Mouse (Mus musculus) liver, postnatal 0 days (tissue): Measurements from ENCODE around the gene 1500009L16Rik. TPM values are rescaled to one million over a fixed set of nuclear protein-coding genes. Genes with fewer than 3 reads are reported as not detected.

Experiments
- ATAC-seq: fragments of 200-750 bp; cut with Nextera tagmentation; 2 replicates; pipeline ENCODE4 v1.8.0; 2017; ENCODE audit warnings: mild to moderate bottlenecking, moderate library complexity
- DNase-seq: peaks from one replicate; pipeline ENCODE4 v3.0.0-alpha.2; 2016
- H3K27ac ChIP-seq: fragments of 300-500 bp; sonication (generic); 2 replicates; pipeline ENCODE4 v1.5.1; 2014; ENCODE audit warnings: antibody characterized with exemption, moderate library complexity, mild to moderate bottlenecking, low read depth
- H3K27me3 ChIP-seq: fragments of 300-500 bp; sonication (generic); 2 replicates; pipeline ENCODE4 v1.6.1; 2014; ENCODE audit warnings: low read length, control low read depth, mixed read lengths; ENCODE audit not compliant: insufficient read depth
- H3K36me3 ChIP-seq: fragments of 300-500 bp; sonication (generic); replicated peaks from 2 replicates; pipeline ENCODE4 v1.6.1; 2014; ENCODE audit warnings: mild to moderate bottlenecking, control low read depth, low read length, moderate library complexity, mixed read lengths; ENCODE audit not compliant: insufficient read depth
- H3K4me1 ChIP-seq: fragments of 300-500 bp; sonication (generic); 2 replicates; pipeline ENCODE4 v1.6.1; 2014; ENCODE audit warnings: antibody characterized with exemption, mild to moderate bottlenecking, control low read depth; ENCODE audit not compliant: insufficient read depth
- H3K4me2 ChIP-seq: fragments of 300-500 bp; sonication (generic); 2 replicates; pipeline ENCODE4 v1.6.1; 2014; ENCODE audit warnings: low read depth, mild to moderate bottlenecking, low read length, moderate library complexity, mixed read lengths
- H3K4me3 ChIP-seq: fragments of 300-500 bp; sonication (generic); 2 replicates; pipeline ENCODE4 v1.5.1; 2014; ENCODE audit warnings: low read depth, low read length
- H3K9ac ChIP-seq: fragments of 300-500 bp; sonication (generic); replicated peaks from 2 replicates; pipeline ENCODE4 v1.6.1; 2014; ENCODE audit warnings: mild to moderate bottlenecking, moderate library complexity
- H3K9me3 ChIP-seq: fragments of 300-500 bp; sonication (generic); 2 replicates; pipeline ENCODE4 v1.6.1; 2016; ENCODE audit warnings: mild to moderate bottlenecking, control low read depth, low read length, mixed read lengths
- CTCF ChIP-seq: sonication (generic); IDR thresholded peaks from 2 replicates; pipeline ENCODE4 v1.5.1; 2016; ENCODE audit warnings: antibody characterized with exemption, low read depth
- EP300 ChIP-seq: IDR thresholded peaks from 2 replicates; pipeline ENCODE4 v1.6.1; 2016; ENCODE audit warnings: antibody characterized with exemption, low read depth, mild to moderate bottlenecking
- WGBS: fragments of 180-500 bp; shearing (Covaris S2); extraction: QIAGEN DNeasy Blood & Tissue Kit; methylation state at CpG from one replicate; pipeline ENCODE4 v1.1.7; 2014; ENCODE audit not compliant: insufficient replicate concordance; 5-methylcytosine and 5-hydroxymethylcytosine counted together
- polyA plus RNA-seq: library from polyadenylated mRNA; unstranded; fragments of >200 nt; fragmentation: Nextera tagmentation; extraction: Ambion mirVana; gene quantifications from 2 replicates; pipeline ENCODE4 v1.2.1, GENCODE M21; 2015

Gene 1500009L16Rik
- polyA plus RNA-seq, 1 experiment from 2014 or later: 0.48 TPM

DNA sequence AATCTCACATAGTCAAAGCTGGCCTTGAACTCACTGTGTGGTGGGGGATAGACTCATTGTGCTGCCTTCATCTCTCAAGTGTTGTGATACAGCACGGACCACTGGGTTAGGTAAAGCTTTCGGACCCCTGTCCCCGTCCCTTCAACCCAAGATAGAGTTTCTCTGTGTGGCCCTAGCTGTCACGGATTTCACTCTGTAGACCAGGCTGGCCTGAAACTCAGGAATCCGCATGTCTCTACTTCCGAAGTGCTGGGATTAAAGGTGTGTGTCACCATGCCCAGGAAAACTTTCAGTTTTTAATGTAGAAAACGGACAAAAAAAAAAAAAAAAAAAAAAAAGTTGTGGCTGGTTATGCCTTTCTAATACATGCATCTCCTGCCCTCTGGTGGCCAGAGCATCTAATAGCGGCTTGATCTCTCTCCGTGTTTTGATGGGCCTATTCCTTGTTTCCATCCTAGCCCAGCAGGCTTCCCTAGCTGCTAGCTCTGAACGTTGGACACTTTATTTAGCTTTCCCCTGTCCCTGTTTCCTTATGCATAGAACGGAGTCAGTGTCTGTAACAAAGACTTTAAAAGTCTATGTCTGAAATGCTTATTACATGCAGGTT is 53.7 kb downstream of the 1500009L16Rik start:
- H3K9ac ChIP-seq: no peak overlapping the region
- peak; percentile 54 for DNase-seq
- no peaks in the 10 kb centered on the region for H3K9me3 ChIP-seq
- 38% methylated on average over 11 of the region's 11 CpGs for WGBS
- TF ChIP-seq CTCF (peak; percentile 70), EP300 (no peak)
- H3K36me3 ChIP-seq: no peaks in the 10 kb centered on the region
- H3K4me1 ChIP-seq: no peaks in the 10 kb centered on the region
- H3K27ac ChIP-seq: no peak overlapping the region
- no peaks in the 10 kb centered on the region for H3K27me3 ChIP-seq
- no peak for ATAC-seq
- H3K4me2 ChIP-seq: no peak overlapping the region
- H3K4me3 ChIP-seq: no peak overlapping the region

DNA sequence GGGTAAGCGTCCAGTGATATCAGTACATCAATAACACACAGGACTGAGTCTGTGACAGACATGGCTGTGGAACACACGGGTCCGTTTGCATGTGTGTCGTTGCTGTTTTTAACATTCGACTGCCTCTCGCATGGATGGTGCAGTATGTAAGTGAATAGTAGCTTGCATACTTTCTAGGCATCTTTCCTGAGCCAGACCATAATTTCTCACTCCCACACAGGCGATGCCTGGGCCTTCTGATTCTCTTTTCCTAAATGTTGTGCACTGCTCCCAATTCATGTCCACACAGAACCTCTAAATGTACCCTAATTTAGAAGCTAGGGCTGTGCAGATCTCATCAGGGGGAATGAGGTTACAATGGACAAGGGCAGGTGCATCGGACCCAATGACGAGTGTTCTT is 54.6 kb downstream of the 1500009L16Rik start:
- no peak overlapping the region for H3K9ac ChIP-seq
- no peaks in the 10 kb centered on the region for H3K27me3 ChIP-seq
- 73% methylated on average over 9 of the region's 9 CpGs for WGBS
- no peak overlapping the region for H3K27ac ChIP-seq
- no peak overlapping the region for H3K4me2 ChIP-seq
- H3K4me3 ChIP-seq: no peak overlapping the region
- TF ChIP-seq CTCF (no peak), EP300 (no peak)
- H3K36me3 ChIP-seq: no peaks in the 10 kb centered on the region
- DNase-seq (no peak), ATAC-seq (no peak)
- no peaks in the 10 kb centered on the region for H3K9me3 ChIP-seq
- no peaks in the 10 kb centered on the region for H3K4me1 ChIP-seq

DNA sequence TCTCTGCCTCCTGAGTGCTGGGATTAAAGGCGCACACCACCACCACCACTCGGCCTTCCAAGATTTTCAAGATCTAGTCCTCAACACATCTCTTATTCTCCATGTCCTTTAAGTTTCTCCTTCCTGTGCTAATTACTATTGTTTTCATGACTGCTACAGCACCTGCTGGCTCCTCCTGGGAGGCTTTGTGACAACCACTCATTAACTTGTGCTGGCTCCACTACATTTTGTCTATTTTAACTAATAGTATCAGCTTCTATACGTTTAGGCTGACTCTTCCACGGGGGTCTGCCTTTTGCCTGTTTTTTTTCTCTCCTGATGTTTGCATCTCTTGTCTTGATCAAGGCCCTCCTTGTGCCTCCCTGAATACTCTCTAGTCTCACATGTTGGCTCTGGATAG is 59.2 kb downstream of the 1500009L16Rik start:
- Histone ChIP-seq H3K27ac (no peak overlapping the region), H3K9ac (no peak overlapping the region), H3K4me3 (no peak overlapping the region), H3K36me3 (no peaks in the 10 kb centered on the region), H3K4me1 (no peaks in the 10 kb centered on the region), H3K9me3 (no peaks in the 10 kb centered on the region), H3K27me3 (no peaks in the 10 kb centered on the region), H3K4me2 (no peak overlapping the region)
- TF ChIP-seq CTCF: no peak
- TF ChIP-seq EP300: no peak
- ATAC-seq (no peak), DNase-seq (no peak)
- WGBS: 75% methylated on average over 4 of the region's 4 CpGs

DNA sequence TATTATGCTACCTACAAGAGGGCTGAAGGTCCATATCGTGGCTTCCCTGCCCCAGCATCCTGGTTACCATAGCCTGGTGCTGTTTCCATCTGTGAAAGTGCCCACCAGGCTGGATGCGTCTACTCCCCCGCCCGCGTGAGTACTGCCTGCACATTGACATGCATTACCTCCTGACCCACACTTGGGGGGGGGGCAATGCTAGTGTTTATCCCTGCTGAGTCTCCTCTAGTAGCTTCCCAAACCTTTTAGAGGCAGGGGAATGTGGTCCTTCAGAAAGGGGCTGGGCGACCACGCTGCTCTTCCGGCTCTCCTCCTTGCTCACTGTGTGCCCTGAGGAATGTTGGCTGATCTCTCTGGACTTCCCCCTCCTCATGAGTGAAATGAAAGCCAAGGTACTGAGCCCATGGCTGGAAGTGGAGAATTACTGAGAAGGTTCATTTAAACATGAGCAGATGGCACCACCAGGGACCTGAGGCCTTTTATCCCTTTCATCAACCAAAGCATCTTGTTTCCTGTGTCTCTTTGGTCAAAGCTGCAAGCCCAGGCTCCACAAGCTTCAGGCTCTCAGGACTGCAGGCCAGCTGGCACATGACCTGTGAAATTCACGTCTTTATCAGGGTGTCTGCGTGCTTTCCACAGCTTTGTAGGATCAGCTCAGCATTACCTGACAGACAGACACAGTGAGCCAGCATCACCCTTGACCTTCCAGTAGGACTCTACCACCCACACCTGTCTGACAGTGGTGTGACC is 59.9 kb downstream of the 1500009L16Rik start:
- Histone ChIP-seq H3K4me1 (no peaks in the 10 kb centered on the region), H3K9ac (no peak overlapping the region), H3K27ac (no peak overlapping the region), H3K4me2 (no peak overlapping the region), H3K4me3 (no peak overlapping the region), H3K36me3 (no peaks in the 10 kb centered on the region), H3K9me3 (no peaks in the 10 kb centered on the region), H3K27me3 (no peaks in the 10 kb centered on the region)
- 78% methylated on average over 10 of the region's 10 CpGs for WGBS
- ATAC-seq (no peak), DNase-seq (no peak)
- no peak for TF ChIP-seq CTCF
- TF ChIP-seq EP300: no peak

DNA sequence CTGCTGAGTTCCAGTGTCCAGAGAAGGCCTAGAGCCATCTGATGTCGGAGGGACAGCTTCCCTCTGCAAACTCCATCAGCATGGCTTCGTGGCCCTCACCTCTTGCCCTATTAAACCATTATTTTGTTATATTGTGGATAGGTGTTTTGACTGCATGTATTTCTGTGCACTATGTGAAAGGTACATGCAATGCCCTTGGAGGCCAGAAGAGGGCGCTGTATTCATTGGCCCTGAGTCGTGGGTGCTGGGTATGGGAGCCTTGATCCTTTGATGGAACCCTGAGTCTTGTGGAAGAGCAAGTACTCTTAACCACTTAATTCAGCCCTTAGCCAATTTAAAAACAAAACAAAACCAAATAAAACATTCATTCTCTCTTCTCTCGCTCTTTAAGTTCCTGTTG is 62.3 kb downstream of the 1500009L16Rik start:
- DNase-seq (peak; percentile 15), ATAC-seq (no peak)
- 36% methylated on average over 5 of the region's 5 CpGs for WGBS
- Histone ChIP-seq H3K27me3 (no peaks in the 10 kb centered on the region), H3K9ac (no peak overlapping the region), H3K4me2 (no peak overlapping the region), H3K36me3 (no peaks in the 10 kb centered on the region), H3K27ac (no peak overlapping the region), H3K4me1 (no peaks in the 10 kb centered on the region), H3K9me3 (no peaks in the 10 kb centered on the region), H3K4me3 (no peak overlapping the region)
- peak; percentile 71 for TF ChIP-seq CTCF
- TF ChIP-seq EP300: no peak

DNA sequence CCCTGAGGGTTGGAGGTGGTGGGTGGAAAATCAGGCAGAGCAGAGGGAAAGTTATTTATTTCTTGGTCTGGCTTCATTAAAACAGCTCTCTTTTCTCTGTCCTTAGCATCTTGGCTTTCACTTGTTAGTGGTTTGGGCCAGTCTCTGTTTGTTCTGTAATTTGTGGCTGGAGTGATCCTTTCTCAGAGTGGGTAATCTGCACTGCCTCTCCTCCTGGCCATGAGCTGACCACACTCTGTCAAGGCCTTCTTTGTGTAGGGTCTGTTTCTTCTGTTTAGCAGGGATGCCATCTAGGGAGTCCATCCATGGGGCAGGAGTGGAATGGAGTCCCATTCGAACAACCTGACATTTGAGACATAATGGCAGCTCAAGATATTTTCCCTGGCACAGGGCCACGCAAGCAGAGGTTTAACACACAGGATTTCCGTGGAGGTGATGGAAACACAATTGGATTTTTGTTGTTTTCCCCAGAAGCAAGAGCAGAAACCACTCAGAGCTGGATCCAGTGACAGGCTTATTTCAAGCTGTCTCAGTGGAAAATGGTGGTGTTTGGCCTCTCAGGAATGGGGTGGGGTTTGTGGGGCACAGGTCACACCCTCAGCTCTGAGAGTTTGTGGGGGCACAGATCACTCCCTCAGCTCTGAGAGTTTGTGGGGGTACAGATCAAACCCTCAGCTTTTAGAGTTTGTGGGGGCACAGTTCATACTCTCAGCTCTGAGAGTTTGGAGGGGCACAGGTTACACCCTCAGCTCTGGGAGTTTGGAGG is 63.1 kb downstream of the 1500009L16Rik start:
- no peak overlapping the region for H3K4me2 ChIP-seq
- TF ChIP-seq CTCF (no peak), EP300 (no peak)
- H3K4me1 ChIP-seq: no peaks in the 10 kb centered on the region
- H3K27me3 ChIP-seq: no peaks in the 10 kb centered on the region
- no peak overlapping the region for H3K4me3 ChIP-seq
- no peak overlapping the region for H3K27ac ChIP-seq
- H3K9me3 ChIP-seq: no peaks in the 10 kb centered on the region
- no peaks in the 10 kb centered on the region for H3K36me3 ChIP-seq
- ATAC-seq: no peak
- WGBS: 66% methylated on average over 3 of the region's 3 CpGs
- H3K9ac ChIP-seq: no peak overlapping the region
- no peak for DNase-seq
